Mouse (Mus musculus) hindbrain, embryonic 15.5 days (tissue): ENCODE data around the gene 4930402H24Rik. TPM values are rescaled to one million over a fixed set of nuclear protein-coding genes. Genes with fewer than 3 reads are reported as not detected.

Experiments used
- ATAC-seq: fragments of 200-750 bp; cut with Nextera tagmentation; 2 replicates; pipeline ENCODE4 v1.8.0; 2017; ENCODE audit warnings: low read depth, moderate number of reproducible peaks, moderate TSS enrichment; ENCODE audit not compliant: low FRiP score
- H3K27ac ChIP-seq: fragments of 300-500 bp; sonication (generic); replicated peaks from 2 replicates; pipeline ENCODE4 v1.5.1; 2015; ENCODE audit warnings: mild to moderate bottlenecking, inconsistent platforms
- H3K27me3 ChIP-seq: fragments of 300-500 bp; sonication (generic); 2 replicates; pipeline ENCODE4 v1.6.1; 2015; ENCODE audit warnings: control low read depth, inconsistent platforms
- H3K36me3 ChIP-seq: fragments of 300-500 bp; sonication (generic); 2 replicates; pipeline ENCODE4 v1.6.1; 2015; ENCODE audit warnings: control low read depth, inconsistent platforms
- H3K4me1 ChIP-seq: fragments of 300-500 bp; sonication (generic); replicated peaks from 2 replicates; pipeline ENCODE4 v1.6.1; 2015; ENCODE audit warnings: control low read depth, inconsistent platforms
- H3K4me2 ChIP-seq: fragments of 300-500 bp; sonication (generic); 2 replicates; pipeline ENCODE4 v1.6.1; 2015; ENCODE audit warnings: moderate library complexity, mild to moderate bottlenecking, inconsistent platforms
- H3K4me3 ChIP-seq: fragments of 300-500 bp; sonication (generic); 2 replicates; pipeline ENCODE4 v1.5.1; 2015; ENCODE audit warnings: mild to moderate bottlenecking, inconsistent platforms
- H3K9ac ChIP-seq: fragments of 300-500 bp; sonication (generic); 2 replicates; pipeline ENCODE4 v1.6.1; 2015; ENCODE audit warnings: inconsistent platforms
- H3K9me3 ChIP-seq: fragments of 300-500 bp; sonication (generic); 2 replicates; pipeline ENCODE4 v1.6.1; 2016; ENCODE audit warnings: control low read depth, inconsistent platforms
- WGBS: fragments of 180-500 bp; shearing (Covaris S2); methylation state at CpG from one replicate; pipeline ENCODE4 v1.1.7; 2015; 5-methylcytosine and 5-hydroxymethylcytosine counted together
- polyA plus RNA-seq: library from polyadenylated mRNA; unstranded; fragments of >200 nt; fragmentation: Nextera tagmentation; extraction: Ambion mirVana; gene quantifications from 2 replicates; pipeline ENCODE4 v1.2.1, GENCODE M21; 2015

Gene 4930402H24Rik
- polyA plus RNA-seq, 1 experiment from 2014 or later: 90.7 TPM

GRCm38 (mm10) chr2:130750449-130750848, 155.8 kb downstream of the 4930402H24Rik start:
- H3K36me3 ChIP-seq: peaks cover 48% of the 10 kb centered on the region

GRCm38 (mm10) chr2:130749708-130750107, 156.5 kb downstream of the 4930402H24Rik start:
- Histone ChIP-seq H3K9me3 (no peaks in the 10 kb centered on the region), H3K27me3 (no peaks in the 10 kb centered on the region), H3K4me1 (no peaks in the 10 kb centered on the region), H3K27ac (no peak overlapping the region), H3K4me2 (no peak overlapping the region), H3K9ac (no peak overlapping the region), H3K4me3 (no peak overlapping the region), H3K36me3 (peaks cover 56% of the 10 kb centered on the region)
- no peak for ATAC-seq
- 85% methylated on average over 3 of the region's 3 CpGs for WGBS

More at GRCm38 (mm10) chr2:130750449-130750848, 155.8 kb downstream of the 4930402H24Rik start:
- H3K4me2 ChIP-seq: no peak overlapping the region
- H3K9me3 ChIP-seq: no peaks in the 10 kb centered on the region
- no peaks in the 10 kb centered on the region for H3K27me3 ChIP-seq
- no peaks in the 10 kb centered on the region for H3K4me1 ChIP-seq
- H3K4me3 ChIP-seq: no peak overlapping the region
- 65% methylated on average over 8 of the region's 8 CpGs for WGBS
- ATAC-seq: no peak
- no peak overlapping the region for H3K9ac ChIP-seq
- H3K27ac ChIP-seq: no peak overlapping the region

- Histone ChIP-seq H3K9ac (no peak overlapping the region), H3K36me3 (peaks cover 98% of the 10 kb centered on the region), H3K4me1 (no peaks in the 10 kb centered on the region), H3K9me3 (no peaks in the 10 kb centered on the region), H3K27me3 (no peaks in the 10 kb centered on the region), H3K27ac (no peak overlapping the region), H3K4me3 (no peak overlapping the region), H3K4me2 (no peak overlapping the region)
- ATAC-seq: no peak
- WGBS: 100% methylated on average over 1 of the region's 1 CpGs
Measured at GRCm38 (mm10) chr2:130743576-130743975, 162.6 kb downstream of the 4930402H24Rik start.

- H3K27ac ChIP-seq: no peak overlapping the region
Measured at GRCm38 (mm10) chr2:130740096-130740495, 166.1 kb downstream of the 4930402H24Rik start.

GRCm38 (mm10) chr2:130738019-130738418, 168.2 kb downstream of the 4930402H24Rik start:
- no peak overlapping the region for H3K4me3 ChIP-seq
- no peaks in the 10 kb centered on the region for H3K4me1 ChIP-seq
- ATAC-seq: no peak
- peaks cover 92% of the 10 kb centered on the region for H3K36me3 ChIP-seq
- H3K27ac ChIP-seq: no peak overlapping the region
- no peaks in the 10 kb centered on the region for H3K27me3 ChIP-seq
- 84% methylated on average over 6 of the region's 6 CpGs for WGBS
- H3K9ac ChIP-seq: no peak overlapping the region
- H3K4me2 ChIP-seq: no peak overlapping the region
- H3K9me3 ChIP-seq: no peaks in the 10 kb centered on the region

More at GRCm38 (mm10) chr2:130740096-130740495, 166.1 kb downstream of the 4930402H24Rik start:
- no peaks in the 10 kb centered on the region for H3K4me1 ChIP-seq
- no peak overlapping the region for H3K4me3 ChIP-seq
- H3K27me3 ChIP-seq: no peaks in the 10 kb centered on the region
- H3K9me3 ChIP-seq: no peaks in the 10 kb centered on the region
- peaks cover 94% of the 10 kb centered on the region for H3K36me3 ChIP-seq
- H3K4me2 ChIP-seq: no peak overlapping the region
- no peak overlapping the region for H3K9ac ChIP-seq
- WGBS: 31% methylated on average over 4 of the region's 4 CpGs
- ATAC-seq: no peak

GRCm38 (mm10) chr2:130735281-130735680, 170.9 kb downstream of the 4930402H24Rik start:
- no peak overlapping the region for H3K9ac ChIP-seq
- peaks cover 89% of the 10 kb centered on the region for H3K36me3 ChIP-seq
- H3K27ac ChIP-seq: no peak overlapping the region
- H3K4me3 ChIP-seq: no peak overlapping the region
- H3K4me2 ChIP-seq: no peak overlapping the region
- H3K9me3 ChIP-seq: no peaks in the 10 kb centered on the region
- no peak for ATAC-seq
- H3K27me3 ChIP-seq: no peaks in the 10 kb centered on the region
- 87% methylated on average over 5 of the region's 5 CpGs for WGBS
- no peaks in the 10 kb centered on the region for H3K4me1 ChIP-seq

GRCm38 (mm10) chr2:130733444-130733843, 172.8 kb downstream of the 4930402H24Rik start:
- no peak overlapping the region for H3K4me3 ChIP-seq
- no peak overlapping the region for H3K27ac ChIP-seq
- 97% methylated on average over 2 of the region's 3 CpGs for WGBS
- H3K27me3 ChIP-seq: no peaks in the 10 kb centered on the region
- peaks cover 89% of the 10 kb centered on the region for H3K36me3 ChIP-seq
- H3K4me2 ChIP-seq: no peak overlapping the region
- H3K9me3 ChIP-seq: no peaks in the 10 kb centered on the region
- ATAC-seq: no peak
- H3K9ac ChIP-seq: no peak overlapping the region
- H3K4me1 ChIP-seq: no peaks in the 10 kb centered on the region

- no peak for ATAC-seq
- no peaks in the 10 kb centered on the region for H3K9me3 ChIP-seq
Measured at GRCm38 (mm10) chr2:130731855-130732254, 174.4 kb downstream of the 4930402H24Rik start.

GRCm38 (mm10) chr2:130730746-130731145, 175.5 kb downstream of the 4930402H24Rik start:
- H3K36me3 ChIP-seq: peaks cover 91% of the 10 kb centered on the region
- H3K9ac ChIP-seq: no peak overlapping the region
- no peaks in the 10 kb centered on the region for H3K27me3 ChIP-seq
- H3K4me1 ChIP-seq: no peaks in the 10 kb centered on the region
- no peak overlapping the region for H3K4me2 ChIP-seq
- no peak overlapping the region for H3K4me3 ChIP-seq
- 91% methylated on average over 9 of the region's 9 CpGs for WGBS
- no peak for ATAC-seq
- H3K27ac ChIP-seq: no peak overlapping the region
- H3K9me3 ChIP-seq: no peaks in the 10 kb centered on the region

More at GRCm38 (mm10) chr2:130731855-130732254, 174.4 kb downstream of the 4930402H24Rik start:
- Histone ChIP-seq H3K4me1 (no peaks in the 10 kb centered on the region), H3K27me3 (no peaks in the 10 kb centered on the region), H3K27ac (no peak overlapping the region), H3K4me2 (no peak overlapping the region), H3K9ac (no peak overlapping the region), H3K4me3 (no peak overlapping the region), H3K36me3 (peaks cover 90% of the 10 kb centered on the region)
- WGBS: 69% methylated on average over 5 of the region's 5 CpGs

GRCm38 (mm10) chr2:130728906-130729585, 177.2 kb downstream of the 4930402H24Rik start:
- Histone ChIP-seq H3K36me3 (peaks cover 91% of the 10 kb centered on the region), H3K9ac (no peak overlapping the region), H3K4me2 (no peak overlapping the region), H3K4me3 (no peak overlapping the region), H3K4me1 (no peaks in the 10 kb centered on the region), H3K9me3 (no peaks in the 10 kb centered on the region), H3K27ac (no peak overlapping the region), H3K27me3 (no peaks in the 10 kb centered on the region)
- no peak for ATAC-seq
- 98% methylated on average over 2 of the region's 2 CpGs for WGBS

- H3K27me3 ChIP-seq: no peaks in the 10 kb centered on the region
- H3K36me3 ChIP-seq: peaks cover 91% of the 10 kb centered on the region
- H3K4me1 ChIP-seq: no peaks in the 10 kb centered on the region
- no peak overlapping the region for H3K4me3 ChIP-seq
- WGBS: 94% methylated on average over 1 of the region's 1 CpGs
- no peak overlapping the region for H3K9ac ChIP-seq
- ATAC-seq: no peak
- H3K4me2 ChIP-seq: no peak overlapping the region
- H3K9me3 ChIP-seq: no peaks in the 10 kb centered on the region
- no peak overlapping the region for H3K27ac ChIP-seq
Measured at GRCm38 (mm10) chr2:130727752-130728151, 178.5 kb downstream of the 4930402H24Rik start.

- Histone ChIP-seq H3K36me3 (peaks cover 86% of the 10 kb centered on the region), H3K4me1 (no peaks in the 10 kb centered on the region), H3K9me3 (no peaks in the 10 kb centered on the region), H3K4me2 (no peak overlapping the region), H3K27ac (no peak overlapping the region), H3K4me3 (no peak overlapping the region), H3K27me3 (no peaks in the 10 kb centered on the region), H3K9ac (no peak overlapping the region)
- 85% methylated on average over 4 of the region's 4 CpGs for WGBS
- no peak for ATAC-seq
Measured at GRCm38 (mm10) chr2:130724369-130724768, 181.8 kb downstream of the 4930402H24Rik start.

GRCm38 (mm10) chr2:130717951-130718350, 188.3 kb downstream of the 4930402H24Rik start:
- Histone ChIP-seq H3K36me3 (peaks cover 73% of the 10 kb centered on the region), H3K9me3 (no peaks in the 10 kb centered on the region), H3K4me2 (no peak overlapping the region), H3K27ac (no peak overlapping the region), H3K9ac (no peak overlapping the region), H3K4me1 (no peaks in the 10 kb centered on the region), H3K27me3 (no peaks in the 10 kb centered on the region), H3K4me3 (no peak overlapping the region)
- ATAC-seq: no peak
- 82% methylated on average over 6 of the region's 6 CpGs for WGBS
